Mouse (Mus musculus): ENCODE measurements at regions not wholly inside any gene's neighbourhood (a gene's known extent, or its start where the extent isn't known, plus 50 kb on each side); places are given as distances from the start of the nearest gene placed in this dataset.

DNA sequence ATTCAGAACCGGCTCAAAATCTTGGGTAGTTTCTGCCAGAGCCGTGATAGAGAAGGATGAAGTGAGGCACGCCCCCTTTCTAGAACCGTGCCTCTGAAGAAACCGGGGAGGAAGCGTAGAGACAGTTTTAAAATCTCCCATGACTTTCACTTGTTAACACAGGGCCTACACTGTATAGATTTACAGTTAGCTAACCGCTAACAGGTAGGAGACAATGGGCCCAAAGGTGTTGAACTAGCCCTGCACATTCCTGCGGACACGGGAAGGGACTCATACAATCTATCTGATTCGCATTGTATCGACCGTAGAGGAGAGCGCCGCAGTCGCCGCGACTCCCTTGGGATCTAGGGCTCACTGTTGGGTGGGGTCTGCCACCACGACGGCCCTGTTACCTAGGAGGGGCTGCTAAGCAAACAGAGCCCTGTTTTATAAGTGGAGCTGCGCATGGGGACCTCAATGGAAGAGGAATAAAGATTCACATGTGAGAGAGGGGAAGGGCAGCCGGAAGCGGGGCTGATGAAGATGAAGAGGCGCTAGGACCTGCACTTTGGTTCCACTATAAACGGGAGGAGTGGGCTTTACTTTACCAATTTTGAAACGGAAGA is 89.1 kb downstream of the Cd24a start:
- Histone ChIP-seq H3K79me2 (ENCODE audit: control insufficient read depth, insufficient read depth, low read length) (no peaks in the 10 kb centered on the region), H3K4me1 (ENCODE audit: control insufficient read depth, insufficient read depth, low read length) (no peaks in the 10 kb centered on the region), H3K27ac (replicated peaks; ENCODE audit: insufficient read depth, low read depth, low read length) (no peak overlapping the region), H3K36me3 (ENCODE audit: control insufficient read depth, insufficient read depth, low read length) (no peaks in the 10 kb centered on the region), H3K4me3 (ENCODE audit: insufficient read depth, low read depth, low read length) (no peak overlapping the region), H3K27me3 (ENCODE audit: control insufficient read depth, insufficient read depth, low read length) (no peaks in the 10 kb centered on the region), H3K9ac (ENCODE audit: low read depth, low read length) (no peak overlapping the region)
- no peak for TF ChIP-seq POLR2A (IDR thresholded peaks at IDR 0.05; ENCODE audit: extremely low read depth, insufficient read depth, low read length)
- 57% methylated on average over 25 of the region's 25 CpGs for WGBS
- no peak for DNase-seq (ENCODE audit: extremely low read depth, low read depth, low spot score)

GRCm38 (mm10) chr10:43667732-43668247 is 89.7 kb downstream of the Cd24a start:
- Histone ChIP-seq H3K9ac (ENCODE audit: low read depth, low read length) (no peak overlapping the region), H3K36me3 (ENCODE audit: control insufficient read depth, insufficient read depth, low read length) (no peaks in the 10 kb centered on the region), H3K27me3 (ENCODE audit: control insufficient read depth, insufficient read depth, low read length) (no peaks in the 10 kb centered on the region), H3K27ac (replicated peaks; ENCODE audit: insufficient read depth, low read depth, low read length) (no peak overlapping the region), H3K79me2 (ENCODE audit: control insufficient read depth, insufficient read depth, low read length) (no peaks in the 10 kb centered on the region), H3K4me1 (ENCODE audit: control insufficient read depth, insufficient read depth, low read length) (no peaks in the 10 kb centered on the region), H3K4me3 (ENCODE audit: insufficient read depth, low read depth, low read length) (no peak overlapping the region)
- 68% methylated on average over 11 of the region's 11 CpGs for WGBS
- DNase-seq (ENCODE audit: extremely low read depth, low read depth, low spot score), result peak; percentile 14
- TF ChIP-seq POLR2A (IDR thresholded peaks at IDR 0.05; ENCODE audit: extremely low read depth, insufficient read depth, low read length) (no peak), CTCF (IDR thresholded peaks at IDR 0.05; ENCODE audit: low read depth, low read length) (no peak)

GRCm38 (mm10) chr10:43669471-43669870 is 91.4 kb downstream of the Cd24a start:
- no peaks in the 10 kb centered on the region for H3K4me1 ChIP-seq (ENCODE audit: control insufficient read depth, insufficient read depth, low read length)
- H3K9ac ChIP-seq (ENCODE audit: low read depth, low read length), result no peak overlapping the region
- H3K27ac ChIP-seq (replicated peaks; ENCODE audit: insufficient read depth, low read depth, low read length), result no peak overlapping the region
- no peaks in the 10 kb centered on the region for H3K36me3 ChIP-seq (ENCODE audit: control insufficient read depth, insufficient read depth, low read length)
- H3K4me3 ChIP-seq (ENCODE audit: insufficient read depth, low read depth, low read length), result no peak overlapping the region
- no peak for TF ChIP-seq CTCF (IDR thresholded peaks at IDR 0.05; ENCODE audit: low read depth, low read length)
- H3K79me2 ChIP-seq (ENCODE audit: control insufficient read depth, insufficient read depth, low read length), result no peaks in the 10 kb centered on the region
- 80% methylated on average over 5 of the region's 5 CpGs for WGBS
- no peaks in the 10 kb centered on the region for H3K27me3 ChIP-seq (ENCODE audit: control insufficient read depth, insufficient read depth, low read length)
- no peak for DNase-seq (ENCODE audit: extremely low read depth, low read depth, low spot score)

DNA sequence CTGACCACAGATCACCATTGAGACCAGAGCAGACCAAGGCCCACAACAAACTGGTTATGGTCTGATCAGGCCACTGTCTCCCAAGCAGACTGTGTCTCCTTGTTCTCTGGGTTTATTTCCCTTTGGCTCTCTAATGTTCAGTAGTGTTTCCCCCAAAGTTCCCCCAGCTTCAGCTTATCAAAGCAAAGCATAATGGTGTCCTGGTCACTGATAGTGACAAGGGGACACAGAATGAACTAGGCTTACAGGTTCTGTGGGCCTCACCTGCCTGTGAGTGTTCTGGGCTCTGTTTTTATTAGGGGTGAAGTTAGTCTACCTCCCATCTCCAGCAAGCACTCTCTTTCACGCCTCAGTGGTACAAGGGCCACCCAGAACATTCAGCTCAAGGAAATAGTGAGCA is 92.7 kb downstream of the Cd24a start:
- DNase-seq (ENCODE audit: extremely low read depth, low read depth, low spot score), result no peak
- H3K4me1 ChIP-seq (ENCODE audit: control insufficient read depth, insufficient read depth, low read length), result no peaks in the 10 kb centered on the region
- no peak overlapping the region for H3K9ac ChIP-seq (ENCODE audit: low read depth, low read length)
- H3K79me2 ChIP-seq (ENCODE audit: control insufficient read depth, insufficient read depth, low read length), result no peaks in the 10 kb centered on the region
- whole genome bisulfite sequencing, result 98% methylated on average over 1 of the region's 1 CpGs
- H3K27ac ChIP-seq (replicated peaks; ENCODE audit: insufficient read depth, low read depth, low read length), result no peak overlapping the region
- H3K27me3 ChIP-seq (ENCODE audit: control insufficient read depth, insufficient read depth, low read length), result no peaks in the 10 kb centered on the region
- TF ChIP-seq CTCF (IDR thresholded peaks at IDR 0.05; ENCODE audit: low read depth, low read length), result no peak
- no peak for TF ChIP-seq POLR2A (IDR thresholded peaks at IDR 0.05; ENCODE audit: extremely low read depth, insufficient read depth, low read length)
- H3K4me3 ChIP-seq (ENCODE audit: insufficient read depth, low read depth, low read length), result no peak overlapping the region
- H3K36me3 ChIP-seq (ENCODE audit: control insufficient read depth, insufficient read depth, low read length), result no peaks in the 10 kb centered on the region

DNA sequence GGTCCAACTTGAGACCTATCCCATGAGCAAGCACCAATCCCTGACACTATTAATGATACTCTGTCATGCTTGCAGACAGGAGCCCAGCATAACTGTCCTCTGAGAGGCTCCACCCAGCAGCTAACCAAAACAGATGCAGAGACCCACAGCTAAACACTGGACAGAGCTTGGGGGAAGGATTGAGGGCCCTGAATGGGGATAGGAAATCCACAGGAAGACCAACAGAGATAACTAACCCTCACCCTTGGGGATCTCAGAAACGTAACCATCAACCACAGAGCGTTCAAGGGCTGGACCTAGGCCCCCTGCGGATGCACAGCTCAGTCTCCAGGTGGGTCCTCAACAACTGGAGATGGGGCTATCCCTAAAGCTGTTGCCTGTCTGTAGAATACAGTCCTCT is 93.7 kb downstream of the Cd24a start:
- 85% methylated on average over 3 of the region's 3 CpGs for WGBS

DNA sequence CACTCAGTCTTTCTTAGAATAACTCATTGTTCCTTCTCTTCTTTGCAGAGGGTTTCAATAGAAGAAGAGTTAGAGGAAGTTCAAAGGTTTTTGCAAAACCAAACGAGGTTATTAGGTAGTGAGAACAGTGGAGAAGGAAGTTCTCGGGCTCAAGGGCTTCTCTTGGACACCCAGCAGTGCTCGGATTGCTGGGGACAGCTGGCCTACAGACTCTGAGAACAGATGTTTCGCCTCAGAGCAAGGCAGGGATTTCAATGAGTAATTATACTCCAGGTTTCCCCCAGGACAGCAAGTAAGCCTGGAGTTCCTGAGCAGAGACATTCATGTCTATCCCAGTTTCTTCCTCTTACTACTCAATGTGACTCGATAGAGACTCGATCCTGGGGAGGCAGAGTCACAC is 94.4 kb downstream of the Cd24a start:
- Histone ChIP-seq H3K27ac (replicated peaks; ENCODE audit: insufficient read depth, low read depth, low read length) (no peak overlapping the region), H3K4me1 (ENCODE audit: control insufficient read depth, insufficient read depth, low read length) (no peaks in the 10 kb centered on the region)

More for the DNA sequence above, 93.7 kb downstream of the Cd24a start:
- Histone ChIP-seq H3K4me1 (ENCODE audit: control insufficient read depth, insufficient read depth, low read length) (no peaks in the 10 kb centered on the region), H3K9ac (ENCODE audit: low read depth, low read length) (no peak overlapping the region), H3K27me3 (ENCODE audit: control insufficient read depth, insufficient read depth, low read length) (no peaks in the 10 kb centered on the region), H3K79me2 (ENCODE audit: control insufficient read depth, insufficient read depth, low read length) (no peaks in the 10 kb centered on the region), H3K4me3 (ENCODE audit: insufficient read depth, low read depth, low read length) (no peak overlapping the region), H3K27ac (replicated peaks; ENCODE audit: insufficient read depth, low read depth, low read length) (no peak overlapping the region), H3K36me3 (ENCODE audit: control insufficient read depth, insufficient read depth, low read length) (no peaks in the 10 kb centered on the region)
- DNase-seq (ENCODE audit: extremely low read depth, low read depth, low spot score), result no peak
- TF ChIP-seq POLR2A (IDR thresholded peaks at IDR 0.05; ENCODE audit: extremely low read depth, insufficient read depth, low read length), result no peak

More for the DNA sequence above, 94.4 kb downstream of the Cd24a start:
- 77% methylated on average over 6 of the region's 6 CpGs for WGBS
- no peaks in the 10 kb centered on the region for H3K27me3 ChIP-seq (ENCODE audit: control insufficient read depth, insufficient read depth, low read length)
- H3K4me3 ChIP-seq (ENCODE audit: insufficient read depth, low read depth, low read length), result no peak overlapping the region
- H3K9ac ChIP-seq (ENCODE audit: low read depth, low read length), result no peak overlapping the region
- TF ChIP-seq CTCF (IDR thresholded peaks at IDR 0.05; ENCODE audit: low read depth, low read length) (no peak), POLR2A (IDR thresholded peaks at IDR 0.05; ENCODE audit: extremely low read depth, insufficient read depth, low read length) (no peak)
- no peak for DNase-seq (ENCODE audit: extremely low read depth, low read depth, low spot score)
- H3K36me3 ChIP-seq (ENCODE audit: control insufficient read depth, insufficient read depth, low read length), result no peaks in the 10 kb centered on the region
- H3K79me2 ChIP-seq (ENCODE audit: control insufficient read depth, insufficient read depth, low read length), result no peaks in the 10 kb centered on the region
